Mouse (Mus musculus): Measurements from ENCODE around the gene S100a3.

DNA sequence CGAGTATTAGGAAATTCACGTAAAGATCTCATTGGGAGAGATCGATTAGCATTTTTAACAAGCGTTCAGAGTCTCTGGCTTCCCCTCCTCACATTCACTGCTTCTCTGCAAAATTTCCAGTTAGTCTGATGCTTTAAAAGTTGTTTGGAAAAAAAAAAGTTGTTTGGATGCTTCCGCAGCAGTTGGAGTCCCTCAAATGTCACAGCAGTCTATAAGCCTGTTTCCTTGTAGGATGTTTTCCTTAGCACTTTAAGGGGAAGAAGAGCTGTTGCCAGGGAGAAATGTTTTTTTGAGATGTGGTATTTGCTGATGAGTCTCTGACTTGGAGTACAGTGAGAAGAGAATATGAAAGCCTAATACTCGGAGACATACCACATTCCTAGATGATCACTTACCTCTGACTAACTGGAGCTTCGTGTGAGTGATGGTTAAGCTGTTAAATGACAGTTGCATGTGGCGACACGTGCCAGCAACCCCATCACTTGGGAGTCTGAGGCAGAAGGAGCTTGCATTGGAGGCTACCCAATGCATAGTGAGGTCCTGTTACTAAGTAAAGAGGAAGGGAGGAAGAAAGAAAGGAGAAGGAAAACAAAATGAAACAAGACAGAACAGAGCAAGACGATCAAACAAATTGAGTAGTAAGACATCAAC, 16.1 kb downstream of the S100a3 start:
- no peak for TF ChIP-seq CTCF (IDR thresholded peaks at IDR 0.05; ENCODE audit: extremely low read depth, insufficient read depth, low read length)
- no peak for TF ChIP-seq POLR2A (IDR thresholded peaks at IDR 0.05; ENCODE audit: extremely low read depth, insufficient read depth, low read length)

Measured in cortical plate, adult 2 months (tissue).